Mouse (Mus musculus) spleen, embryonic (tissue): ENCODE measurements around the gene Ppp1r3c.

ENCODE experiments used
- CTCF ChIA-PET: fragments of 350-600 bp; sonication (Branson Sonifier 250); formaldehyde crosslinking; loops from one replicate; lab custom pipeline; 2022; lab: Charles Lee

Ppp1r3c gene

GRCm38 (mm10) chr19:36721139-36721538, 15.3 kb downstream of the Ppp1r3c start:
- CTCF ChIA-PET = no interaction called here

- CTCF ChIA-PET = no interaction called here
Measured at GRCm38 (mm10) chr19:36716221-36716620, 20.2 kb downstream of the Ppp1r3c start.

GRCm38 (mm10) chr19:36715591-36715990, 20.9 kb downstream of the Ppp1r3c start:
- CTCF ChIA-PET = no interaction called here

- CTCF ChIA-PET = no interaction called here
Measured at GRCm38 (mm10) chr19:36714492-36714891, 22.0 kb downstream of the Ppp1r3c start.

GRCm38 (mm10) chr19:36713092-36713491, 23.4 kb downstream of the Ppp1r3c start:
- CTCF ChIA-PET = no interaction called here

- CTCF ChIA-PET = no interaction called here
Measured at GRCm38 (mm10) chr19:36706195-36706594, 30.3 kb downstream of the Ppp1r3c start.

- CTCF ChIA-PET = no interaction called here
Measured at GRCm38 (mm10) chr19:36705286-36706146, 30.9 kb downstream of the Ppp1r3c start.

- CTCF ChIA-PET = no interaction called here
Measured at GRCm38 (mm10) chr19:36704763-36705162, 31.7 kb downstream of the Ppp1r3c start.

- CTCF ChIA-PET = no interaction called here
Measured at GRCm38 (mm10) chr19:36701809-36702622, 34.4 kb downstream of the Ppp1r3c start.

GRCm38 (mm10) chr19:36701366-36701765, 35.1 kb downstream of the Ppp1r3c start:
- CTCF ChIA-PET = no interaction called here

GRCm38 (mm10) chr19:36700937-36701336, 35.5 kb downstream of the Ppp1r3c start:
- CTCF ChIA-PET = no interaction called here

- CTCF ChIA-PET = no interaction called here
Measured at GRCm38 (mm10) chr19:36699151-36699550, 37.3 kb downstream of the Ppp1r3c start.

GRCm38 (mm10) chr19:36698200-36698599, 38.3 kb downstream of the Ppp1r3c start:
- CTCF ChIA-PET = no interaction called here

- CTCF ChIA-PET = no interaction called here
Measured at GRCm38 (mm10) chr19:36696601-36697122, 39.8 kb downstream of the Ppp1r3c start.

GRCm38 (mm10) chr19:36693530-36693929, 42.9 kb downstream of the Ppp1r3c start:
- CTCF ChIA-PET = no interaction called here

GRCm38 (mm10) chr19:36691941-36692340, 44.5 kb downstream of the Ppp1r3c start:
- CTCF ChIA-PET = no interaction called here

GRCm38 (mm10) chr19:36691245-36691644, 45.2 kb downstream of the Ppp1r3c start:
- CTCF ChIA-PET = no interaction called here

- CTCF ChIA-PET = no interaction called here
Measured at GRCm38 (mm10) chr19:36689205-36689604, 47.2 kb downstream of the Ppp1r3c start.

- CTCF ChIA-PET = no interaction called here
Measured at GRCm38 (mm10) chr19:36687843-36688637, 48.4 kb downstream of the Ppp1r3c start.

- CTCF ChIA-PET = no interaction called here
Measured at GRCm38 (mm10) chr19:36687044-36687443, 49.4 kb downstream of the Ppp1r3c start.

GRCm38 (mm10) chr19:36686016-36686415, 50.4 kb downstream of the Ppp1r3c start:
- CTCF ChIA-PET = no interaction called here

GRCm38 (mm10) chr19:36682560-36682959, 53.9 kb downstream of the Ppp1r3c start:
- CTCF ChIA-PET = no interaction called here
